Mouse (Mus musculus) lung, postnatal 0 days (tissue): ENCODE results near the gene Gp1ba.

Experiments used
- CTCF ChIP-seq: IDR thresholded peaks from 2 replicates; pipeline ENCODE4 v1.5.1; 2016; ENCODE audit warnings: antibody characterized with exemption, mild to moderate bottlenecking
- EP300 ChIP-seq: IDR thresholded peaks from 2 replicates; pipeline ENCODE4 v1.6.1; 2016; ENCODE audit warnings: antibody characterized with exemption, mild to moderate bottlenecking, control low read depth

DNA sequence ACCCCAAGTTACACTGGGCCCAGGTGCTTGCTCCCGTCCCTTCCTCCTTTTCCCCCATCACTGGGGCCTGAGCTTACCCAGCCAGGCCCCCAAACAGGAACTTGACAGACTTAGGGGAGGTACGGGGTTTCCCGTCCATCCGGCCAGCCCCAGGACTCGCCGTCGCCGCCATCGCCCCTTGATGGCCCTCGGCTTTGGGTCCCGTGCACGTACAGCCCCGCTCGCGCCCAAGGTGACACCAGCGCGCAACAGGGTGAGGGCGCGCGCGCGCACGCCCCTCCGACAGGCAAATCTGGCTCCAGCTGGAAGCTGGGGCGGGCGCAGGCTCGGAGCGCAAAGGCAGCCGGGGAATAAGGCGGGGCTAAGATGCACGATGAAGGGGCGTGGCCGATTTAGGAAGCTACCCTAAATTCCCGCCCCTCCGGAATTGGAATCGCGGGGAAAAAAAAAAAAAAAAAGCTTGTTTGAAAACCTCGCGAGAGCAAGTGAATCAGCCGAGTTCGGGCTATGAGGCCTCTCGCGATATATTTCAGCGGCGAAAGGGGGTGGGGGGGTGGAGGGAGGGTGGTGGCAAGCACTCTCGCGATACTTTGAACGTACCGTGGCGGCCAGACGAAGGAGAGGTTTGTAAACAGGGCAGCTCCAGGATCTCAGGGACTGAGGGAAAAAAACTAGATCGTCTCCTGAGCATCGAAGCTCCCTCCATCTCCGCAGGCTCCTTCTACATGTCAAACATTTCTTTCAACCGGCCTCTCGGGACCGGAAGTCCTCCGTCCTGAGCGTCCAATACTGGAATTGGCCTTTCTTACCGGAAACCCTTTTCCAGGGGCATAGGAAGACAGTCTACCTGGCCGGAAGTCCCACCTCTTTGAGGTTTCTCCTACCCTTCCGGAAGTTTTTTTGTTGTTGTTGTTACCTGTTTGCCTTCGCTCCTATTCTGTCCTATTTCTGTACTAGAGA is 8.0 kb downstream of the Gp1ba start, which contains the start of the genes Rnf167 and Slc25a11:
- TF ChIP-seq CTCF = peak; percentile 44
- peak; percentile 90 for TF ChIP-seq EP300
